Comparison of ENCODE assay signal across 9 mouse cellular contexts in genomic region chr5:139669380-139669779, GRCm38 (mm10).
DNase-seq lines count a peak whose midpoint lies in the region; ATAC-seq and TF ChIP-seq lines count a peak whose summit lies in the region.
"Had no signal": no experiment of that assay in that cellular context is flagged by ENCODE, and none has a peak within 500 bp of the region (broad histone marks: within the 10 kb centered on the region; RNA-seq: fewer than 3 reads in every experiment).

No protein-coding gene starts in this region.

- H3K27ac ChIP-seq in lung, embryonic 14.5 days (ENCODE audit: low read depth): no peak overlapping the region
- H3K27ac ChIP-seq: embryonic facial prominence, embryonic 15.5 days; limb, embryonic 12.5 days had no signal

- 23% methylated on average over 8 of the region's 8 CpGs for WGBS in lung, embryonic 14.5 days

- H3K4me3 ChIP-seq in lung, embryonic 14.5 days (ENCODE audit: low read depth, low read length): no peak overlapping the region
- H3K4me3 ChIP-seq: embryonic facial prominence, embryonic 15.5 days; limb, embryonic 12.5 days had no signal

- no peaks in the 10 kb centered on the region for H3K9me3 ChIP-seq in lung, embryonic 14.5 days (ENCODE audit: low read depth, low read length)
- H3K9me3 ChIP-seq: embryonic facial prominence, embryonic 15.5 days had no signal

- DNase-seq in lung, embryonic 14.5 days: peak; percentile 45
- no peak for DNase-seq in lung, adult 18-20 months
- DNase-seq in adrenal gland, postnatal 25 days: peak; percentile 51
- DNase-seq in cerebellum, postnatal 25 days: peak; percentile 89 to 91
- DNase-seq in kidney, postnatal 14 days: peak; percentile 26
- DNase-seq in testis, postnatal 10 days (ENCODE audit: low spot score): peak; percentile 68

- ATAC-seq in lung, embryonic 14.5 days (ENCODE audit: insufficient read depth): no peak
- no peak for ATAC-seq in erythroblast, adult 5-6 weeks (replicated peaks; ENCODE audit: low FRiP score, poor library complexity, severe bottlenecking)

- no peaks in the 10 kb centered on the region for H3K36me3 ChIP-seq in lung, embryonic 14.5 days (ENCODE audit: insufficient read depth)
- H3K36me3 ChIP-seq: embryonic facial prominence, embryonic 15.5 days; limb, embryonic 12.5 days had no signal

- H3K9ac ChIP-seq in lung, embryonic 14.5 days: no peak overlapping the region
- H3K9ac ChIP-seq: embryonic facial prominence, embryonic 15.5 days; limb, embryonic 12.5 days had no signal

- H3K4me1 ChIP-seq in lung, embryonic 14.5 days (ENCODE audit: insufficient read depth): no peaks in the 10 kb centered on the region

- H3K4me2 ChIP-seq in lung, embryonic 14.5 days: no peak overlapping the region
- H3K4me2 ChIP-seq: embryonic facial prominence, embryonic 15.5 days; limb, embryonic 12.5 days had no signal

- peaks cover 61% of the 10 kb centered on the region for H3K27me3 ChIP-seq in lung, embryonic 14.5 days (ENCODE audit: insufficient read depth, low read length)

- peak; percentile 53 for TF ChIP-seq CTCF in lung, embryonic 14.5 days (IDR thresholded peaks at IDR 0.05; ENCODE audit: low read depth)

Comparison
In these comparisons a context has a peak if more than half of its experiments do, and no peak if none do; other contexts are left out.
1. DNase-seq: peak in lung, embryonic 14.5 days (single experiment), adrenal gland, postnatal 25 days (single experiment), cerebellum, postnatal 25 days (2 of 2), kidney, postnatal 14 days (single experiment) and testis, postnatal 10 days (single experiment); none in lung, adult 18-20 months (0 of 2).